Mouse (Mus musculus) CD8-positive naive resting alpha-beta T cell, adult 2 months (primary cell): ENCODE measurements around the gene Cst12.
"Not testable (repeated sequence)": the region's sequence is repeated elsewhere in the genome, so short reads cannot be mapped to it uniquely, and the experiment has no call there.

Experiments used
- DNase-seq, 2 experiments: peaks; one replicate each; pipeline ENCODE4 v3.0.0; 2022; ENCODE audit warnings: low read depth in 2 of 2, low spot score in 2 of 2

Cst12 gene

GRCm38 (mm10) chr2:148789142-148789541 is at the start of gene Cst12:
Gene Cst12, plus strand, starts transcription at chr2:148789361.
- DNase-seq: no peak

- no peak for DNase-seq
These were observed 46.2 kb upstream of the Cst12 start for GRCm38 (mm10) chr2:148743001-148743400.

GRCm38 (mm10) chr2:148743846-148744407 is 45.2 kb upstream of the Cst12 start:
- no peak for DNase-seq

DNA sequence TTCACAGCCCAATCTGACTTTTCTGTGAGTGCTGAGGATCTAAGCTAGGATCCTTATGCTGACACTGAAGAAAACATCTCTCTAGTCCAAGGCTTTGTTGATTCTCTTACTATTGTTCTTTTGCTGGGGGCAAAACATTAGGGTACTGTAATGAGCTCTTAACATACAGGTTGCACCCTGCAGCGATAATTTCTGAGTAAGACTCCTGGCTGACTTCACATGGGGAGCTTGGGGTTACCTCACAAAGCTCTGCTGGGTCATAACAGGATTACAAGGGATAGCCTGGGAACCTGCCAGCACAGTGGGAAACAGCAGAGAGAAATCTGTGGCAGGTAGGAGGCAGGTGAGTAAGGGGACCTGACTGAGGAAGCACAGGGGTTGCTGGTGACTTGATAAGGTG is 39.1 kb upstream of the Cst12 start, which contains the start of gene Cstl1:
Cstl1 (plus strand) TSS at position 301 of the 400 bp plus-strand sequence.
- no peak for DNase-seq

DNA sequence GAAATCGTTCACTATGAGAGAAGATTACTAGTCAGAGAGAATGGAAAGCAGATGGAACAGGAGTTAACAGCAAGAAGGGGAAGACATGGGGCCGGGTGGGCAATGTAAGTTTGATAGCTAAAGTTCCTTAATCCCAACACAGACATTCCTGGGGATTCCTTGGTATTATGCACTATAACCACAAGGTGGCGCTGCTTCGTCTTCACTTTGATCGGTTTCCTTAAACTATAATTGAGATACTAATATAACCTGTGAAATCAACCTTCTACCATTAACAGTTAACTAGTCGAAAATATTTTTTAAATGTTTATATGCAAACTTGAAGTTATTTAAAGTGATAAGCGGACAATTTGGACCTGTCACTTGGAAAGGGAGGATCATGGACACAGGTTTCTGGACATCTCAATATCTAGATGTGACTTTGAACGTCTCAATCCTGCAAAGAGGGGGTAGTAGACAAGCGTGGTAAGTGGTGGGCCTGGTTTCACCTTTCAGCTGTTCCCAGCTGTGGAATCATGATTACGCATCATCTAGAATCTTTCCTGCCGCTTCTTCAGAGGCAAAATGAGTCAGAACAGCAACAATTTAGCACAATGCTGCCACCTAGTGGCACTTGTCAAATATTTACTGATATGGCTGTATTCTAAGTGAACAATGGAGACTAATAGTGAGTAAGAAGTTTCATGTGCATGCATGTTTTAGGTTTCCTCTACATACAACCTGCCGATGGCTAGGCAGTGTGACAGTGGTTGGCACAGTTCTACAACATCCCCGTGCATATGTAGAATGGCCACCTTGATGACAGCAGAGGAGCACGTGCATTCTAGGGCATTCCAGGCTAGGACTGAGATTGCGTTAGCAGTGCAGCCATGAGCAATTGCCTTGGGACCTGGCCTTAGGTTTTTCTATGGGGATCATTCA is 37.0 kb upstream of the Cst12 start:
- peak; percentile 48 to 63 for DNase-seq

DNA sequence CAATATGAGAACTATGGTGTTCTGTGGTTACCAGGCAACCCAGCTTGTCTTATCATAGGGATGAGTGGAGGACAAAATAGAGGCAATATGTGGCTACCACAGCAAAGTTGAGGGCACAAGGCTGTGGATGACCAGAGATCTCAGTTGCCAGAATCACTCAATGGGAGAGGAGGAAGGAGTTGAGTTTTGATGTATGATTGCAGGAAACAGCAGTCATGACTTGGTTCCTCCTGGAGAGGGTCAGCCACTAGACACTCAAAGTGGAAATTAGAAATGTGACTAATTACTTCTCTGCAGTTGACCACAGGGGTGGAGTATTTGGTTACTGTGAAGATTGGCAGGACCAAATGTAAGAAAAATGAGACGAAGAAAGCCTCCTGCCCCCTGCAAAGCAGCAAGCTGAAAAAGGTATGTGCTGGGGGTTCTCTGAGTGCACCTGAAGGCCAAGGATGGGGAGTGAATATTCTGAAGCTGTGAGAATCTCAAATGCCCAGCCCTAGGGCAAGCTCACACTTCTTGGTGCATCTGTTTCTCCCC is 34.8 kb upstream of the Cst12 start:
- no peak for DNase-seq

- DNase-seq: no peak
These were observed 25.3 kb upstream of the Cst12 start for GRCm38 (mm10) chr2:148763648-148764388.

DNA sequence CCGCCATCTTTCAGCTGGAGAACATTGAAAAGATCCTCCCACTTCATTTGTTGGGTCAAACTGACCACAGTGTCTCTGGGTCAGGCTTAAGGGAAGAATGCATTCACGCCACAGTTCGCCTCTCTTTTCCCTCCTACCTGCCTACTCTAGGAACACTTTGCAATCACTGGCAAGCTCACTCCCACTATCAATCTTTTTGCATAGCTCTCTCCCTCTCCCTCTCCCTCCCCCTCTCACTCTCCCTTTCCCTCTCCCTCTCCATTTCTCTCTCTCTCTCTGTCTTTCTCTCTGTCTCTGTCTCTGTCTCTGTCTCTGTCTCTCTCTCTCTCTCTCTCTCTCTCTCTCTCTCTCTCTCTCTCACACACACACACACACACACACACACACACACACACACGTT is 17.8 kb upstream of the Cst12 start, which contains the start of gene Cst11:
Cst11 (minus strand) TSS at position 101 of the 400 bp plus-strand sequence.
- not testable (repeated sequence) for DNase-seq

DNA sequence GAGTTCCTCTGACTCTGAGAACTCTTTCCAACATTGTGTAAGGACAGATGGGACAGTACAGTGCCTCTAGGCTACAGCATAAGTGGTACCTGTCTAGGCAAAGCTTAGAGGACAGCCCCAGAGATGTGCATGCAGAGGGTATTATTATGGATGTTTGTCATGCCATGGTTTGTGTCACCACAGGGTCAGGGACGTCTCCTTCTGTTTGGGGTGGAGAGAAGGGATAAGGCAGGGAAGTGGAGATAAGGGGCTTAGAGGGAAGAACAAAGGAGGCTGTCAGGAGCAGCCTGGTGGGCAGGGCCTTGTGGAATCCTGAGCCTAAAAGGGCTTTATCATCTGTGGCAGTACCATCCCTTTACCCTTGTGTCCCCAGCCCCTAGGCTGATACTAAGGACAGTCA is 7.5 kb upstream of the Cst12 start, which contains the start of gene 8030411F24Rik:
8030411F24Rik (plus strand) TSS at position 301 of the 400 bp plus-strand sequence.
- DNase-seq: no peak

DNA sequence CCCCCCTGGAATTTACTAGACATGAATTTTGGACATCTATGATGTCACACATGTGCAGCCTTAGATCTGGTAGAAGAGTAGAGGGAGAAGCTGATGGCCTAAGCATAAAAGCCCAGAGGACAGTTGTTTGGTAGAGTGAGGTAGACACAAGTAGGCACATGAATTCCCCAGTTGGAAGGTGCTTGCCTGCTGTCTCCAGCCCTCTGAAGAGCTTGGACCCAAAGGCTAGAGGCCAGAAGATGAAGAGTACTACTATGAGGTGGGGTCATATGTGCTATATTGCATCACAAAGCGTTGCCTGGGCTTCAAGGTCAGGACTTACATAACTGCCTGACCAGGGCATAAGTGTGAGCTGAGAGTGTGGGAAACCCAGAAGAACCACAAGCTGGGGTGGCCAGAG is 9.3 kb downstream of the Cst12 start, which contains the start of gene Cst8:
Cst8 (plus strand) TSS at position 301 of the 400 bp plus-strand sequence.
- DNase-seq: no peak

GRCm38 (mm10) chr2:148801491-148801921 is 12.3 kb downstream of the Cst12 start:
- DNase-seq: no peak

- DNase-seq: no peak
These were observed 17.5 kb downstream of the Cst12 start for GRCm38 (mm10) chr2:148806696-148807095.

DNA sequence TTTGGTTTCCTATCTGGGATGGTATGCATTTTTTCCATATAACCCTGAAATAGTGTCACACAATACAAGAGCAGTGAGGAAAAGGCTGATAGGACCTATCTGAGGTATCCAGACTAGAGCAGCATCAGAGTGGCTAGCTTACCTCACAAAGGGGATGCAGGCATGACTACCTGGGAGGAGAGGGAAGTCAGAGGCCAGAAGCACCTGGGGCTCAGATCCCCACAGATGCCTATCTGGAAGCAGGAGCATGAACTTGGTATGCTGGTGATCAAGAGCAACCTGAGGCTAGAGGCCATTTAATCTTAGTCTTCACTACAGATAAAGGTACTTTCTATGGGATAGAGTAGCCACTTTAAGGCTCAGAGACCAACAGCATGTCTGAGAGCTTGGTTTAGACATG is 30.7 kb downstream of the Cst12 start, which contains the start of gene Cst13:
Cst13 (plus strand) TSS at position 173 of the 400 bp plus-strand sequence.
- no peak for DNase-seq

DNA sequence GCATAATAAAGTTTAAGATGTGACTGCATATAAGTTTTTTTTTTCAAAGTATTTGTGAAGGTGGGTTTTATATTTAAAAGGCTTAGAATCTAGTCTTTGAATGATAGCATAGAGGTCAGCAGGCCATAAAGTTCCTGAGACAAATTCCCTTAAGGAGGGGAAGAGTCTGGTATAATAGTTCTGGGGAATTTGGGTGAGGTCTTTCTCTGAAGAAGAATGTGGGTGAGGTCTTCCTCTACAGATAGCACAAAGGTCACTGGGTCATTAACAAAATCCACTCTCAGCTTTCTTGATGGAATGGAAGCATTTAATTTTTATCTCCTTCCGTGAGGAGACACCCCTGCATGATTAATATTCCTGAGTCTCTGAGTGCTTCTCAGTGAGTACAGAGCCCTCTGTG is 36.8 kb downstream of the Cst12 start:
- no peak for DNase-seq

- DNase-seq: no peak
These were observed 45.8 kb downstream of the Cst12 start, which contains the start of gene Cst9 for GRCm38 (mm10) chr2:148834912-148835311. Gene Cst9, plus strand, starts transcription at chr2:148835147.

GRCm38 (mm10) chr2:148838075-148838777 is 49.1 kb downstream of the Cst12 start:
- no peak for DNase-seq

DNA sequence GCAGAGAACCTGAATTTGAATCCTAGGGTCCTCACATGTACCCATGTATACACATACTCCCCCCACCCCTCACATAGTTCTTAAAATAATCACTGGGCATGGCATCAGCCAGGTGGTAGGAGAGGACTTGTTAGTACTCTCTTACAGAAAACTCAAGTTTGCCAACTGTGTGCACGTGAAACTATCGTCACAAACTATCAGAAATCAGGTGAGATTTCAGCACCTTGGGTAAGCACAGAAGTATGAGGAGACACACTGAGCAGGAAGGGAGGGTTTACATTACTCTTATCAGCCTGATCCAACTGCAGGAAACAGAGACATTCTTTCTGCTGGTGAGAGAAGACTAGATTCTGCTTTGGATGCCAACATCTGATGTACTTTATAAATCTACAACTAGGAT is 50.1 kb downstream of the Cst12 start:
- DNase-seq: no peak
